Mouse (Mus musculus): ENCODE measurements around the gene Olfr1154. TPM values are rescaled to one million over a fixed set of nuclear protein-coding genes. Genes with fewer than 3 reads are reported as not detected.

Olfr1154 gene
- polyA plus RNA-seq (2015; fragmentation: Nextera tagmentation; extraction: Ambion mirVana), result not detected in 2 replicates

DNA sequence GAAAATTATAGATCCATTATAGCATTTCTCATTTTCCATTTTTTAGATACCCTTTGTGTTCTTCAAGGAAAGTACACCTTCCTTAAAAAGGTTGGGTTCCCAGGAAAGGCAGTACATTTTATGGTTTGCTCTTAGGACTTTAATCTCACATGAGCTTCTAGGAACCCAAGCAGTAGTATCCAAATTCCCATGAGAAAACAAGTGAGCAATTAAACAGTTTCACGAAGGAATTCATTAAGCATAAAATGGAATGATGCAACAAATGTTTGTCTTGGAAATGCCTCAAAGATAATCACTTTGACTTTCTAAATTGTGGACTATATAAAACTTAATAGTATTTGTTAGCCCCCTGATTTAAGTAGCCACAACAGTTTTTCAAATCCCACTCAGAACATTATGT lies at the start of gene Olfr1154:
Olfr1154 (minus strand) TSS at position 101 of the 400 bp plus-strand sequence.
- no peaks in the 10 kb centered on the region for H3K27me3 ChIP-seq (replicated peaks; ENCODE audit: control insufficient read depth, insufficient read depth, low read length)
- no peak within 1 kb of the TSS for H3K9ac ChIP-seq (ENCODE audit: low read depth, low read length)
- H3K4me2 ChIP-seq (ENCODE audit: low read length), result no peak within 1 kb of the TSS
- 93% methylated on average over 1 of the region's 1 CpGs for WGBS
- no peaks in the 10 kb centered on the region for H3K4me1 ChIP-seq (ENCODE audit: control insufficient read depth, insufficient read depth, low read depth, low read length)
- H3K27ac ChIP-seq (ENCODE audit: low read depth, low read length), result no peak within 1 kb of the TSS
- ATAC-seq, result no peak
- no peaks in the 10 kb centered on the region for H3K36me3 ChIP-seq (ENCODE audit: control insufficient read depth, insufficient read depth, low read length)
- H3K4me3 ChIP-seq (ENCODE audit: low read length), result no peak within 1 kb of the TSS
- H3K9me3 ChIP-seq (ENCODE audit: control insufficient read depth, low read length), result no peaks in the 10 kb centered on the region

DNA sequence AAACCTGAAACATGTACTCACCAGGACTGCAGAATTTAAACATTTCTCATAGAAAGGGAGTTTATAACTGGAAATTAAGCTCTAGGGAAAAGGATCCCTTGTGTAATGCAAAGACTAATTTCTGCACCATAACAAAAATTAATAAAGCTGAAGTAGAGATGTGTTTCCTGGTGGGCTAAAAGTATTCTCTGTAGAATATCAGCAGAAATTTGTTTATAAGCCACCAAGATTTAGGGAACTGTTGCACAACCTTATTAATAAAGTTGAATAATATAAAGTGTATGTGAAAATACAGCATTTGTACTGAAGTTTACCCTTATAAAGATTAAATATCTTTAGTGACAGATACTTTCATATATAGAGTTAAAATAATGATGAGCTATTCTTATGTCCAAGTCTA lies 48.0 kb upstream of the Olfr1154 start, which contains the start of gene Olfr1156:
Olfr1156 (minus strand) TSS at position 101 of the 400 bp plus-strand sequence.
- H3K4me2 ChIP-seq (ENCODE audit: low read length), result no peak within 1 kb of the TSS
- H3K36me3 ChIP-seq (ENCODE audit: control insufficient read depth, insufficient read depth, low read length), result no peaks in the 10 kb centered on the region
- no peak for ATAC-seq
- no peaks in the 10 kb centered on the region for H3K9me3 ChIP-seq (ENCODE audit: control insufficient read depth, low read length)
- no peaks in the 10 kb centered on the region for H3K27me3 ChIP-seq (replicated peaks; ENCODE audit: control insufficient read depth, insufficient read depth, low read length)
- no peaks in the 10 kb centered on the region for H3K4me1 ChIP-seq (ENCODE audit: control insufficient read depth, insufficient read depth, low read depth, low read length)
- H3K9ac ChIP-seq (ENCODE audit: low read depth, low read length), result no peak within 1 kb of the TSS
- no peak within 1 kb of the TSS for H3K27ac ChIP-seq (ENCODE audit: low read depth, low read length)
- no peak within 1 kb of the TSS for H3K4me3 ChIP-seq (ENCODE audit: low read length)

DNA sequence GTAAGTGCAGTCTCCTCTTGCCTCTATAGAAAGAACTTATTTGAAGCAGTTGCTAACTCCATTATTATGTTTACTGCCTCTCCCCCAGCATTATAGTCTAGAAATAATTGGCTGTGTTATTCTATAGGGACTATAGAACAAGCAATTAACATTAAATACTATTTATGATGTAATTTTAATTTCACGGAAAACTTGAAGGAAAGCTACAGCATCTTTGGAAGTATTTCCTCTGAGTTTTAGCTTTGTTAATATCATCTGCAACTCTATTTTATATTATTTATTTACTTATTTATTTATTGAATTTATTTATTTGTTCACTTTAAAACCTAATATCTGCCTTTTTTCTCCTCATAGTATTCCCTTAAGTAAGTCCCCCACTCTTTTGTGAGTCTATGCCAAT lies 40.1 kb upstream of the Olfr1154 start, which contains the start of gene Olfr1155:
Olfr1155 (minus strand) TSS at position 101 of the 400 bp plus-strand sequence.
- Histone ChIP-seq H3K27me3 (replicated peaks; ENCODE audit: control insufficient read depth, insufficient read depth, low read length) (no peaks in the 10 kb centered on the region), H3K4me1 (ENCODE audit: control insufficient read depth, insufficient read depth, low read depth, low read length) (no peaks in the 10 kb centered on the region), H3K36me3 (ENCODE audit: control insufficient read depth, insufficient read depth, low read length) (no peaks in the 10 kb centered on the region), H3K4me2 (ENCODE audit: low read length) (no peak within 1 kb of the TSS), H3K9me3 (ENCODE audit: control insufficient read depth, low read length) (no peaks in the 10 kb centered on the region), H3K9ac (ENCODE audit: low read depth, low read length) (no peak within 1 kb of the TSS), H3K4me3 (ENCODE audit: low read length) (no peak within 1 kb of the TSS), H3K27ac (ENCODE audit: low read depth, low read length) (no peak within 1 kb of the TSS)
- ATAC-seq, result no peak
- WGBS, result 93% methylated on average over 1 of the region's 1 CpGs

DNA sequence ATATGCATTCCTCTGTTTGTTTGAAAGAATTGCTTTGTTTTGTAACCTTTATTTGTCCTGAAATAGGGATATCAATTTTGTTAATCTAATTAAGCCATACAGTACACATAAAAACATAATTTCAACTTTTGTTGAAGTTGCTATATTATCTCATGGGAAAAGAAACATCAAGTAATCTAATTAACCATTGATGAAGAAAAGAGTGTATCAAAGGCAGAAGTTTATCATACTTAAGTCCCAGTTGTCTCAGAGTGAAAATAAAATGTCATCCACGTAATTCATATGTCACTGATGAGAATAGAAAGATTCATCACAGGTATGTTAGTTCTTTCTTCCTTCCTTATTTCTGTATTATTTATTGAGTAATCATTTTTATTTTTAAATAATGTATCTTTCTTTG lies 10.3 kb downstream of the Olfr1154 start, which contains the start of gene Olfr1153:
Olfr1153 (plus strand) TSS at position 301 of the 400 bp plus-strand sequence.
- 85% methylated on average over 1 of the region's 1 CpGs for WGBS
- Histone ChIP-seq H3K36me3 (ENCODE audit: control insufficient read depth, insufficient read depth, low read length) (no peaks in the 10 kb centered on the region), H3K27ac (ENCODE audit: low read depth, low read length) (no peak within 1 kb of the TSS), H3K27me3 (replicated peaks; ENCODE audit: control insufficient read depth, insufficient read depth, low read length) (no peaks in the 10 kb centered on the region), H3K4me2 (ENCODE audit: low read length) (no peak within 1 kb of the TSS), H3K9ac (ENCODE audit: low read depth, low read length) (no peak within 1 kb of the TSS), H3K9me3 (ENCODE audit: control insufficient read depth, low read length) (no peaks in the 10 kb centered on the region), H3K4me1 (ENCODE audit: control insufficient read depth, insufficient read depth, low read depth, low read length) (no peaks in the 10 kb centered on the region), H3K4me3 (ENCODE audit: low read length) (no peak within 1 kb of the TSS)
- no peak for ATAC-seq

DNA sequence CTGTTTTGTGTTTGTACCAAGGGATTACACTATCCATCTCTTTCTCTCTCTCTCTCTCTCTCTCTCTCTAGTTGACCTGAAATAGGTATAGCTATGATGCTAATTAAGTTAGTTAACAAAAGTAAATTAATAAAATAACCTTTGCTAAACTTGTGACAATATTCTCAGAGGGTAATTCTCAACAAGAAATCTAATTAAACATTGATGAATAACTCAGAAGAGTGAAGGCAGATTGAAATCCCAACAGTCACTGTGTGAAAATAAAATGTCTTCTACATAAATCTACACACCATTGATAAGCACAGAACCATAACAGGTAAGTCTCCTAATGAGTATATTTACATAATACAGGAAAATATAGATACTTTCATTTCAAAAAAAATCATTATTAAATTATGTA lies 38.8 kb downstream of the Olfr1154 start, which contains the start of gene Olfr1152:
Olfr1152 (plus strand) TSS at position 301 of the 400 bp plus-strand sequence.
- no peaks in the 10 kb centered on the region for H3K27me3 ChIP-seq (replicated peaks; ENCODE audit: control insufficient read depth, insufficient read depth, low read length)
- no peak within 1 kb of the TSS for H3K4me3 ChIP-seq (ENCODE audit: low read length)
- no peak for ATAC-seq
- no peaks in the 10 kb centered on the region for H3K4me1 ChIP-seq (ENCODE audit: control insufficient read depth, insufficient read depth, low read depth, low read length)
- H3K4me2 ChIP-seq (ENCODE audit: low read length), result no peak within 1 kb of the TSS
- H3K9ac ChIP-seq (ENCODE audit: low read depth, low read length), result no peak within 1 kb of the TSS
- H3K36me3 ChIP-seq (ENCODE audit: control insufficient read depth, insufficient read depth, low read length), result no peaks in the 10 kb centered on the region
- H3K27ac ChIP-seq (ENCODE audit: low read depth, low read length), result no peak within 1 kb of the TSS
- no peaks in the 10 kb centered on the region for H3K9me3 ChIP-seq (ENCODE audit: control insufficient read depth, low read length)

DNA sequence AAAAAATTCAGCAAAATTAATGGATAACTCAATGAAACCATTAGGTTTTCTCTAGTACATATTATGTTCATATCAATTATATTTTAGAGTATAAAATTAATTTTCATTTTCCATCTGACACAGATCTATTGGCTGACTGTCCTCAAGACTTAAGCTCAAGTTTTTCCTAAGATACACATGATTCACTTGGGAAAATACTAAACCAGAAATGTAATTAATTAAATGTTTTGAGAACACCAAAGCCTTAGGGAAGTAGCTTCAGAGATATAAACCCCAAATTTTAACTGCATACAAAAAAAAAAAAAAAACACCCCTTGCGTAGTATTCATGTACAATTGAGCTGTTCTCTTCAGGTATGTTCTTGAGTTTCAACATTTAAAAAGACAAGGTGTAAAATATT lies 49.4 kb downstream of the Olfr1154 start, which contains the start of gene Olfr1151:
Olfr1151 (plus strand) TSS at position 301 of the 400 bp plus-strand sequence.
- WGBS, result 76% methylated on average over 1 of the region's 1 CpGs
- H3K4me2 ChIP-seq (ENCODE audit: low read length), result no peak within 1 kb of the TSS
- H3K4me1 ChIP-seq (ENCODE audit: control insufficient read depth, insufficient read depth, low read depth, low read length), result no peaks in the 10 kb centered on the region
- H3K27ac ChIP-seq (ENCODE audit: low read depth, low read length), result no peak within 1 kb of the TSS
- H3K9me3 ChIP-seq (ENCODE audit: control insufficient read depth, low read length), result no peaks in the 10 kb centered on the region
- no peak for ATAC-seq
- no peaks in the 10 kb centered on the region for H3K27me3 ChIP-seq (replicated peaks; ENCODE audit: control insufficient read depth, insufficient read depth, low read length)
- H3K4me3 ChIP-seq (ENCODE audit: low read length), result no peak within 1 kb of the TSS
- H3K9ac ChIP-seq (ENCODE audit: low read depth, low read length), result no peak within 1 kb of the TSS
- H3K36me3 ChIP-seq (ENCODE audit: control insufficient read depth, insufficient read depth, low read length), result no peaks in the 10 kb centered on the region

Other genes starting within 250 kb of the Olfr1154 start
- not detected in 2 replicates for gene Olfr1134, start 246.7 kb downstream of the Olfr1154 start, polyA plus RNA-seq (2015; fragmentation: Nextera tagmentation; extraction: Ambion mirVana)
- gene Olfr1135, start 231.5 kb downstream of the Olfr1154 start, polyA plus RNA-seq (2015; fragmentation: Nextera tagmentation; extraction: Ambion mirVana), result not detected in 2 replicates
- gene Olfr1136, start 211.2 kb downstream of the Olfr1154 start, polyA plus RNA-seq (2015; fragmentation: Nextera tagmentation; extraction: Ambion mirVana), result not detected in 2 replicates
- not detected in 2 replicates for gene Olfr1137, start 192.0 kb downstream of the Olfr1154 start, polyA plus RNA-seq (2015; fragmentation: Nextera tagmentation; extraction: Ambion mirVana)
- not detected in 2 replicates for gene Olfr1138, start 165.2 kb downstream of the Olfr1154 start, polyA plus RNA-seq (2015; fragmentation: Nextera tagmentation; extraction: Ambion mirVana)
- gene Olfr1140, start 161.4 kb downstream of the Olfr1154 start, polyA plus RNA-seq (2015; fragmentation: Nextera tagmentation; extraction: Ambion mirVana), result not detected in 2 replicates
- gene Olfr1141, start 151.2 kb downstream of the Olfr1154 start, polyA plus RNA-seq (2015; fragmentation: Nextera tagmentation; extraction: Ambion mirVana), result not detected in 2 replicates
- gene Olfr152, start 125.7 kb downstream of the Olfr1154 start, polyA plus RNA-seq (2015; fragmentation: Nextera tagmentation; extraction: Ambion mirVana), result not detected in 2 replicates
- gene Olfr1143, start 104.6 kb downstream of the Olfr1154 start, polyA plus RNA-seq (2015; fragmentation: Nextera tagmentation; extraction: Ambion mirVana), result not detected in 2 replicates
- gene Olfr1145, start 95.3 kb downstream of the Olfr1154 start, polyA plus RNA-seq (2015; fragmentation: Nextera tagmentation; extraction: Ambion mirVana), result not detected in 2 replicates
- not detected in 2 replicates for gene Olfr1148, start 74.6 kb downstream of the Olfr1154 start, polyA plus RNA-seq (2015; fragmentation: Nextera tagmentation; extraction: Ambion mirVana)
- not detected in 2 replicates for gene Olfr1150-ps1, start 61.2 kb downstream of the Olfr1154 start, polyA plus RNA-seq (2015; fragmentation: Nextera tagmentation; extraction: Ambion mirVana)
- gene Olfr1151, start 49.3 kb downstream of the Olfr1154 start, polyA plus RNA-seq (2015; fragmentation: Nextera tagmentation; extraction: Ambion mirVana), result not detected in 2 replicates
- gene Olfr1152, start 38.7 kb downstream of the Olfr1154 start, polyA plus RNA-seq (2015; fragmentation: Nextera tagmentation; extraction: Ambion mirVana), result 0.02 TPM in 1 of 2 replicates, not detected in the other
- gene Olfr1153, start 10.2 kb downstream of the Olfr1154 start, polyA plus RNA-seq (2015; fragmentation: Nextera tagmentation; extraction: Ambion mirVana), result not detected in 2 replicates
- not detected in 2 replicates for gene Olfr1155, start 40.0 kb upstream of the Olfr1154 start, polyA plus RNA-seq (2015; fragmentation: Nextera tagmentation; extraction: Ambion mirVana)
- gene Olfr1156, start 47.9 kb upstream of the Olfr1154 start, polyA plus RNA-seq (2015; fragmentation: Nextera tagmentation; extraction: Ambion mirVana), result not detected in 2 replicates
- gene Olfr1157, start 63.1 kb upstream of the Olfr1154 start, polyA plus RNA-seq (2015; fragmentation: Nextera tagmentation; extraction: Ambion mirVana), result not detected in 2 replicates
- gene Olfr74, start 69.5 kb upstream of the Olfr1154 start, polyA plus RNA-seq (2015; fragmentation: Nextera tagmentation; extraction: Ambion mirVana), result not detected in 2 replicates
- gene Olfr1158, start 84.9 kb upstream of the Olfr1154 start, polyA plus RNA-seq (2015; fragmentation: Nextera tagmentation; extraction: Ambion mirVana), result not detected in 2 replicates
- gene Olfr1160, start 103.1 kb upstream of the Olfr1154 start, polyA plus RNA-seq (2015; fragmentation: Nextera tagmentation; extraction: Ambion mirVana), result not detected in 2 replicates
- not detected in 2 replicates for gene Olfr1161, start 117.6 kb upstream of the Olfr1154 start, polyA plus RNA-seq (2015; fragmentation: Nextera tagmentation; extraction: Ambion mirVana)
- not detected in 2 replicates for gene Olfr73, start 132.5 kb upstream of the Olfr1154 start, polyA plus RNA-seq (2015; fragmentation: Nextera tagmentation; extraction: Ambion mirVana)
- gene Olfr1162, start 146.0 kb upstream of the Olfr1154 start, polyA plus RNA-seq (2015; fragmentation: Nextera tagmentation; extraction: Ambion mirVana), result not detected in 2 replicates
- not detected in 2 replicates for gene Olfr1163, start 166.7 kb upstream of the Olfr1154 start, polyA plus RNA-seq (2015; fragmentation: Nextera tagmentation; extraction: Ambion mirVana)
- not detected in 2 replicates for gene Olfr1164, start 188.8 kb upstream of the Olfr1154 start, polyA plus RNA-seq (2015; fragmentation: Nextera tagmentation; extraction: Ambion mirVana)
- gene Olfr1166, start 223.1 kb upstream of the Olfr1154 start, polyA plus RNA-seq (2015; fragmentation: Nextera tagmentation; extraction: Ambion mirVana), result not detected in 2 replicates